Mouse (Mus musculus) hindbrain, embryonic 12.5 days (tissue): ENCODE measurements around the gene Dnajb3. TPM values are rescaled to one million over a fixed set of nuclear protein-coding genes. Genes with fewer than 3 reads are reported as not detected.

Experiments used
- ATAC-seq: fragments of 200-750 bp; cut with Nextera tagmentation; 2 replicates; pipeline ENCODE4 v1.8.0; 2017; ENCODE audit warnings: moderate TSS enrichment; ENCODE audit not compliant: low FRiP score
- H3K27ac ChIP-seq: fragments of 300-500 bp; sonication (generic); 2 replicates; pipeline ENCODE4 v1.5.1; 2016; ENCODE audit warnings: mild to moderate bottlenecking
- H3K27me3 ChIP-seq: fragments of 300-500 bp; sonication (generic); 2 replicates; pipeline ENCODE4 v1.6.1; 2016; ENCODE audit warnings: mild to moderate bottlenecking
- H3K36me3 ChIP-seq: fragments of 300-500 bp; sonication (generic); 2 replicates; pipeline ENCODE4 v1.6.1; 2016; ENCODE audit warnings: mild to moderate bottlenecking
- H3K4me1 ChIP-seq: fragments of 300-500 bp; sonication (generic); 2 replicates; pipeline ENCODE4 v1.6.1; 2016
- H3K4me2 ChIP-seq: fragments of 300-500 bp; sonication (generic); replicated peaks from 2 replicates; pipeline ENCODE4 v1.6.1; 2016; ENCODE audit warnings: mild to moderate bottlenecking
- H3K4me3 ChIP-seq: fragments of 300-500 bp; sonication (generic); 2 replicates; pipeline ENCODE4 v1.5.1; 2016; ENCODE audit warnings: mild to moderate bottlenecking
- H3K9ac ChIP-seq: fragments of 300-500 bp; sonication (generic); 2 replicates; pipeline ENCODE4 v1.6.1; 2016; ENCODE audit warnings: mild to moderate bottlenecking, moderate library complexity
- H3K9me3 ChIP-seq: fragments of 300-500 bp; sonication (generic); replicated peaks from 2 replicates; pipeline ENCODE4 v1.6.1; 2016; ENCODE audit warnings: mild to moderate bottlenecking
- WGBS: fragments of 180-500 bp; shearing (Covaris S2); methylation state at CpG from one replicate; pipeline ENCODE4 v1.1.7; 2016; 5-methylcytosine and 5-hydroxymethylcytosine counted together
- polyA plus RNA-seq: library from polyadenylated mRNA; unstranded; fragments of >200 nt; fragmentation: Nextera tagmentation; extraction: Ambion mirVana; gene quantifications from 2 replicates; pipeline ENCODE4 v1.2.1, GENCODE M21; 2016

The Dnajb3 gene
- polyA plus RNA-seq, 1 experiment from 2014 or later: 14.1 TPM

DNA sequence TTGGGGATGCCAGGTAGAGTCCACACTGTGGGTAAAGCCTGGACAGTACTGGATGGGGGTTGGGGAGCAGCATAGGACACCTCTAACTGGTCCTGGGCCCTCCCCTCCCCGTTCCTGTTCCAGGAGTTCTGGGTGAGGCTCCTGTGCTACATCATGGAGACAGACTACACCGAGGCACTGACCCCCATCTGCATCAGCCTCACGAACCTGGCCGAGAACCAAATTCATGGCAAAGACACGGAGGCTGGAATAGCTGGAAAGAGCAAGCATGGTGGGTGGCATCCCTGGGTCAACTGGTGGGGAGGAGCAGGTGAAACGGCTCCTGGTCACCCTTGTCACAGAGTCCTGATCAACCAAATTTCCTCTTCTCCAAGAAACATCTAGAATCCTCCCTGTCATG lies 33.2 kb upstream of the Dnajb3 start:
- no peaks in the 10 kb centered on the region for H3K27me3 ChIP-seq
- WGBS: 80% methylated on average over 6 of the region's 6 CpGs
- H3K9me3 ChIP-seq: peaks cover 93% of the 10 kb centered on the region
- H3K4me1 ChIP-seq: no peaks in the 10 kb centered on the region
- H3K9ac ChIP-seq: no peak overlapping the region
- H3K36me3 ChIP-seq: no peaks in the 10 kb centered on the region
- H3K4me2 ChIP-seq: no peak overlapping the region
- peak; percentile 15; the same call in 1 of the 2 replicates for ATAC-seq
- no peak overlapping the region for H3K27ac ChIP-seq
- H3K4me3 ChIP-seq: no peak overlapping the region

DNA sequence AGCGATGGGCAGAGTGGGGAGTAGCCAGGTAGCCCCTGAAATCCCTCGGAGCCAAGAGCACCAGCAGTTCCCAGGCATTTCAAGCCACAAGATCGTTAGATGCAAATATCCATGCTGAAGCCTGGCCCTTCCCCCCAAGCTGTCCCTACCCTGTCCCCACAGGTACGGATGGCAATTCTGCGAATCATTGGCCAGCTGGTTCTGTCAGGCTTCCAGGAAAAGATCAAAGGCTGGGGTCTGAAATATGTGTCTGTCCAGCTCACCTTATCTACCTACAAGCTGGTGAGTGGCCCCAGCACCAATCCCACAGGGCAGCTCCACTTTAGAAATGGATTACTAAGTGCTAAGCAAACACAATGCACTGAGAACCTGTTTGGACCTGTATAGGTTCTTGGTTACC lies 31.7 kb upstream of the Dnajb3 start:
- Histone ChIP-seq H3K4me1 (no peaks in the 10 kb centered on the region), H3K9me3 (peaks cover 95% of the 10 kb centered on the region), H3K4me2 (no peak overlapping the region), H3K27ac (no peak overlapping the region), H3K4me3 (no peak overlapping the region), H3K9ac (no peak overlapping the region), H3K36me3 (no peaks in the 10 kb centered on the region), H3K27me3 (no peaks in the 10 kb centered on the region)
- 78% methylated on average over 5 of the region's 5 CpGs for WGBS
- ATAC-seq: no peak

DNA sequence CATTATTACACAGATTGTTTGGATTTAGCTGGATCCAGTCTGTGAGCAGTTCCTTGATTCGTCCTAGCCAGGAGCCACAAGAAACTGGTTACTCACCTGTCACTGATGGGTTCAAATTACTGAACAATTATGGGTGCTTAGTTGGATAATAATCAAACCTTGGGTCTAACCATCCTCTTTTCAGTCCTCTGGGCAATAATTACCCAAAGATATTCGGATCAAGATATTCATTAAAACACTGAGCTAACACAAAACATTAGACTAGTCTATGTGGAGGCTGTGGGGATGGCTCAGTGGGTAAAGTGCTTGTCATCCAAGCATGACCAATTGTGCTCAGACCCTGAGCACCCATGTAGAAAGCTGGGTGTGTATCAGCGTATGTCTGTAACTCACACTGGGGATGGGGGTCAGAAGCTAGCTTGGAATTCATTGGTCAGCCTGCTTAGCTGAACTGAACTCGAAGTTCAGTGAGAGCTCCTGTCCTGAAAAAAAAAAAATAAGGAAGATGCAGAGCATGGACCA lies 30.4 kb upstream of the Dnajb3 start:
- no peak for ATAC-seq

DNA sequence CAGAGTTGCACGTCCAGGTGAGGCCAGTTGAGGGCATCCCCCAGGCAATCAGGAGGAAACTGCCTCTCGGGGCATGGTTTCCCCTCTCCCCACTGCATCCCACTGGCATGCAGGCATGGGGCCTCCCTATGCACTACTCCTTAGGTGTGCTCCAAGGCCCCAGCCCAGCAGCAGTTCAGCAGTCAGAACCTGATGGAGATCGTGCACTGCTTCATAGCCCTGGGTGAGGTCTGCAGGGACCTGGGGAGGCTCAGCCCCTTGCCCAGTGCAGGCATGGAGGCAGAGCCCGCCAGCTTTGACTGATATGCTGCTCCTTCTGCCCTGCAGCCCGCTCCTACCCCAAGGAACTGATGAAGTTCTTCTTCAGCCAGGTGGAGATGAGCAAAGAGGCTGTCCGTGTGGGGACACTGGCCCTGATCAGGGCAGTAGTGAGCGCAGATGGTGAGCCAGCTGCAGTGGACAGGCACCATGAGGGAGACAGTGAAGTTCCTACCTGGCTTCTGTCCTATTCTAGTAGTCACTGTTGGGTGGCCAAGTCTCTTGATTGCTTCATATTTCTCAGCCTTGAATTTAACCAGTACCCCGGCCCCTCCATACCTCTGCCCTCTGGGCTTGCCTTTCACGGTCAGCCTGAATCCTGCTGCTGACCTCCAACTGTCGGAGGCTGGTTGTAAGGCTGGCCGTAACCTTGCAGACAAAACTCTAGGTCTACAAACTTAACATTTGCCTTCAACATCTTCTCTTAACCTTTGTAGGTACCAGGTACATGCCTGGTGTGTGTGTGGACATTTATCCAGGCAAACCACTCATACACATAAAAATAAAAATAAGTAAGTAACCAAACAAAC lies 29.7 kb upstream of the Dnajb3 start:
- Histone ChIP-seq H3K4me3 (no peak overlapping the region), H3K27ac (no peak overlapping the region), H3K27me3 (no peaks in the 10 kb centered on the region), H3K9me3 (peaks cover 97% of the 10 kb centered on the region), H3K4me1 (no peaks in the 10 kb centered on the region), H3K9ac (no peak overlapping the region), H3K4me2 (no peak overlapping the region), H3K36me3 (no peaks in the 10 kb centered on the region)
- WGBS: 65% methylated on average over 11 of the region's 11 CpGs
- peak; percentile 3; the same call in 1 of the 2 replicates for ATAC-seq

More for the DNA sequence above, 30.4 kb upstream of the Dnajb3 start:
- no peak overlapping the region for H3K4me2 ChIP-seq
- H3K27ac ChIP-seq: no peak overlapping the region
- no peaks in the 10 kb centered on the region for H3K36me3 ChIP-seq
- peaks cover 97% of the 10 kb centered on the region for H3K9me3 ChIP-seq
- WGBS: 63% methylated on average over 4 of the region's 4 CpGs
- H3K4me1 ChIP-seq: no peaks in the 10 kb centered on the region
- H3K9ac ChIP-seq: no peak overlapping the region
- no peaks in the 10 kb centered on the region for H3K27me3 ChIP-seq
- H3K4me3 ChIP-seq: no peak overlapping the region

DNA sequence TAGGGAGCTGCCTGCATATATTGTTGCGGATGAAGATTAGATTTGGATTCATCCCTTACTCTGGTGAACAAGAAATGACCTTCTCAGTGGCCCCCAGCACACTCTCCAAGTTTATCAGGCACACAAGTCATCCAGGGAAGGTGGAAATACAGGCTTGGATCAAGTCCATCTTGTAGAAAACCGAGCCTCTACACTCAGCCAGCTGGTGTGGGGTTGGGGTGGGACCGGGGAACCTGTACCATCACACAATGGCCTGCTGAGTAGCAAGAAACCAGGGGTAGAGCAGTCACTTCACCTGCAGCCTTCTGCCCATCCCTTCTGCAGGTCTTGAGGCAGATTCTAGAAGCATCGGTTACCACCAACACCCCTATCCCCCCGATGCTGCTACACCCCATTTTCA lies 29.1 kb upstream of the Dnajb3 start:
- H3K4me3 ChIP-seq: no peak overlapping the region

DNA sequence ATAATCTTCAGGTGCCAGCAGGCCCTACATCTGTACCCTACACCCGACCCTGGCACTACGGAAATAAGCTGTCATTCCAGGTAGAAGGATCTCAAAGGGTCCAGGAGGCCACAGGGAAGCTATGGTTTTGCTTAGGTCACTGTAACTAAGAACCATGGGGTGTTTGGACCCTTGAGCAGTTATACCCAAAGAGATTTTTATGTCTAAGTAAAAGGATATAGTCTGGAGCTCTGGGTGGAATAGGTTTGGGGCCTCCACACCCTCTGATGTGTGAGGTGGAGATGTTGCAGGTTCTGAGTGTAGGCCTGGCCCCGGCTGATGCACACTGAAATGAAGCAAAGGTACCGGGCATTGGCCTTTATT lies 28.6 kb upstream of the Dnajb3 start:
- Histone ChIP-seq H3K4me1 (no peaks in the 10 kb centered on the region), H3K4me2 (no peak overlapping the region), H3K27me3 (no peaks in the 10 kb centered on the region), H3K27ac (no peak overlapping the region), H3K9me3 (peaks cover 97% of the 10 kb centered on the region), H3K9ac (no peak overlapping the region), H3K4me3 (no peak overlapping the region), H3K36me3 (no peaks in the 10 kb centered on the region)
- no peak for ATAC-seq
- WGBS: 66% methylated on average over 4 of the region's 4 CpGs

More for the DNA sequence above, 29.1 kb upstream of the Dnajb3 start:
- 45% methylated on average over 5 of the region's 5 CpGs for WGBS
- no peaks in the 10 kb centered on the region for H3K36me3 ChIP-seq
- H3K9me3 ChIP-seq: peaks cover 97% of the 10 kb centered on the region
- no peak overlapping the region for H3K27ac ChIP-seq
- H3K4me1 ChIP-seq: no peaks in the 10 kb centered on the region
- H3K9ac ChIP-seq: no peak overlapping the region
- H3K27me3 ChIP-seq: no peaks in the 10 kb centered on the region
- 0 out of 2 replicates have a peak, but pooled peaks have one; percentile 2 for ATAC-seq
- H3K4me2 ChIP-seq: no peak overlapping the region

DNA sequence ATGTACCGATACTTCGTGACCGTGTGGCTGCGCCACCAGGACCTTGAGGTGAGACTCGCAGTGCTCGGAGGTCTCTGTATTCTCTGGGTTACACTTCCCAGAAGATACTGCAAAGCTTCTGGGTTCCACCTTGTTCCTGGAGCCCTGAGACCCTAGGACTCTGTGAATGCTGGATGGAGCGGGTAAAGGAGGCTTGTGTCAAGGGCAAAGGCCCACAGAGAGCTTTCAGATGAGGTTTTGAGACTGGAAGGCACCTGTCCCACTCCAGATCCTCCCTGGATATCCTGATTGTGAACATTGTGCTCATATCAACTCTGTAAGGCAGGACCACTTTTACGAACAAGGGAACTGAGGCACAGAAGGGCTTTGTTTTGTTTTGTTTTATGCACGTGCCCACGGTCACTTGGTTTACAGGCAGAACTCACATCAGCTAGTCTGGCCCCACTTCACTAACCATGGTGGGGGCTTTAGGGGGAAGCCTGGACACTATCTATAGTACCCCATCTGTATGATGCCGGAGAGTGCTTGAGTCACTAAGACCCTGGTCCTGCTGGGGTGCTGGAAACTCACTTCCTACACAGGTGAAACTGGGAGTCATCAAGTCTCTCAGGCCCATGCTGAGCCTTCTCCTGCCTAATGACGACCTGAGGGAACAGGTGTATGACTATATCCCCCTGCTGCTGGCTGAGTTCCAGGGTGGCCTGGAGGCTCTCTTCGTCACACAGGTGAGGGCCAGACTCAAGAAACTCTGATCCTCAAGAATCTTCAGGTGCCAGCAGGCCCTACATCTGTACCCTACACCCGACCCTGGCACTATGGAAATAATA lies 28.1 kb upstream of the Dnajb3 start:
- Histone ChIP-seq H3K9ac (no peak overlapping the region), H3K9me3 (peaks cover 97% of the 10 kb centered on the region), H3K36me3 (no peaks in the 10 kb centered on the region), H3K4me2 (no peak overlapping the region), H3K4me3 (no peak overlapping the region), H3K4me1 (no peaks in the 10 kb centered on the region), H3K27me3 (no peaks in the 10 kb centered on the region), H3K27ac (no peak overlapping the region)
- 0 out of 2 replicates have a peak, but pooled peaks have one; percentile 12 for ATAC-seq
- WGBS: 68% methylated on average over 14 of the region's 14 CpGs

DNA sequence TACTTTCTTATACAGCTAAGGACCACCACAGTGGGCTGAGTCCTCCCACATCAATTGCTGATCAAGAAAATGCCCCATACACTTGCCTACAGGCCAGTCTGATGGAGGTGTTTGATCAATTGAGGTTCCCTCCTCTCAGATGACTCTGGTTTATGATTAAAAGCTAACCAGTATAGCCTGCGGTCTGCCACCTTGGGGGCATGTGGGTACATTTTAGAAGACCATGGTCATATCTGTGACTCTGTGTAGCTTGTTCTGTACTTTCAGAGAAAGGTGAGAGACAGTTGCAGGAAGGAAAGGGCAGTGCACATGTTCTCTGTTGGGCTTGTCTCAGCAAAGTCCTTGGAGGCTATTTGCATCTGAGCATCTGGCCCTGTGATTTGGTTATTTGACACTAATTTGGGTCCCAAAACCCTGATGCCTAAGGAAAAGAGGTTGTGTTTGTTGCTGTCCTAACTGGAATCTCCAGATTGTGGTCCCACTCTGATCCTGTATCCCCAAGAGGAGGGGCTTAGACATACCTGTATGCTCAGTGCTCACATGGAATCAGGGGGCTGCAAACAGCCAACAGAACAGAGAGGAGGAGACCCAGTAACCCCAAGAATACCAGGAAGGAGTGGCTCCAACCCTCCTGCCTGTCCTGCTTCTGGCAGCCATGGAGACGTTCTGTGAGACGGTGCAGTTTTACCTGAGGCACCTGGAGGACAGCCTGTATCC lies 27.2 kb upstream of the Dnajb3 start:
- H3K27ac ChIP-seq: no peak overlapping the region
- H3K36me3 ChIP-seq: no peaks in the 10 kb centered on the region
- no peaks in the 10 kb centered on the region for H3K4me1 ChIP-seq
- H3K4me2 ChIP-seq: no peak overlapping the region
- no peak overlapping the region for H3K4me3 ChIP-seq
- 54% methylated on average over 3 of the region's 3 CpGs for WGBS
- no peak overlapping the region for H3K9ac ChIP-seq
- H3K9me3 ChIP-seq: peaks cover 97% of the 10 kb centered on the region
- ATAC-seq: no peak
- no peaks in the 10 kb centered on the region for H3K27me3 ChIP-seq

DNA sequence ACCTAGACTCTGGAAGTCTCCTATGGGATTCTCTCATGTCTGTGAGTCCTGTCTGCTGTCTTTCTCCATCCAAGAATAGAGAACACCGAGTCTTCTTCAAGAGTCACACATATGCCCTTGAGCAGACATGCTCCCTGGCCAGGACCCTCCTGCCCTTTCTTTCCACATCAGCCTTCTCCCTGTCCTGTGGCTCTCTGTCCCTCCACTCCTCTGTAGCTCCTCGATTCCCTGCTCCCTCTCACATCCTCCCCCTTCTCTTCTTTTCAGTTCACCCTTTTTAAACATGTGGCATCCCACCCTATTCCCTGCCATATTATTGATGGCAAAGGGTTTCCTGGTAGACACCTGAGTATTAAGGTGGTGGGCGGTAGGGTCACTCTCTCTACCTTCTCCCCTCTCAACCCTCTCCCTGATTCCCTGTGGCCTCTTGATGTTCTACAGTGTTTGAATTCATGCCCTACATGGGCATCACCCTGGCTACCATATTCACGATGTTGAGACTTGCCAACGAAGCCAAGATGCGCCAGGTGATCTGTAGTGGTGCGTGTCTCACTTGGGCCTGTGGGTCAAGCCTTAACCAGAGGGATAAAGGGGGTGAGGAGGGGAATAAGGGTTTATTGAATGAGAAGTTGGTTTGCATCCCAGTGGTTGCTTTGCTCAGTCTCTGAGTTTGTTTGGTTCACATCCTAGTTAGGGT lies 26.4 kb upstream of the Dnajb3 start:
- no peak overlapping the region for H3K4me3 ChIP-seq
- H3K36me3 ChIP-seq: no peaks in the 10 kb centered on the region
- H3K4me2 ChIP-seq: no peak overlapping the region
- no peak overlapping the region for H3K27ac ChIP-seq
- H3K9me3 ChIP-seq: peaks cover 97% of the 10 kb centered on the region
- H3K9ac ChIP-seq: no peak overlapping the region
- no peak for ATAC-seq
- H3K27me3 ChIP-seq: no peaks in the 10 kb centered on the region
- WGBS: 68% methylated on average over 7 of the region's 7 CpGs
- no peaks in the 10 kb centered on the region for H3K4me1 ChIP-seq

DNA sequence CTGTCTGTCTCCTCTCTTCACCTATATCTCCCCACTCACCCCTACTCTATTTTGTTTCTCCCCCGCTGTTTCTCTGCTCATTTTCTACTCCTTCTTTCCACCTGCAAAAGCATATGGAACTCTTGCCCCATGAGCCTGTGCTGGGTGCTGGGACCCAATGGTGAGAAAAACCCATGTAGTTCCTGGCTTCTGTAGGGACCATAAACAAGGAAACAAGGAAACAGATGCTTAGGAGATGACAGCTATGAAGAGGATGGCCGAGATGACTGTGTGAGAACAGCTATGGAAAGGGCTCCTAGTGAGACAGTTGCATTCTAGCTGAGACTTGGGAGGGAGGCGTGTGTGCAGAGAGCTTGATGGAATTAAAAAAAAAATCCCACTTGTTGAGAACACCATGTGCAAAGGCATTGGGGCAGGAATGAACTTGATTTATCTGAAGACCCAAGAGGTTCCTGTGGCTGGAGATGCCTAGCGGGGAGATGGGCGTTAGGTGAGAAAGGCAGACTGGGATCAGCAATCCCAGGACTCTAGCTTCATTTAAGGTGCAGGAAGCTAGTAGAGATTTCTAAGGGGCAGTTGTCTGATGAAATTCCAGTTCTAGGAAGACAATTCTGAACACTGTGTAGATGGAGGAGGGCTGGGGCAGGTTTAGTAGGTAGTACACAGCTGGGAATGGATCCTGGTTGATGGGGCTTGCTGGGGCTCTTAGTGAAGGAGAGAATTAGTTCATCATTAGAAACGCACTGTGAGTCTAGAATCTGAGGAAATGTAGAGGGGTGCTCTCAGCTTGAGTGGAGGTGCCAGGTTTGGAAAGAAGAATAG lies 25.6 kb upstream of the Dnajb3 start:
- H3K4me3 ChIP-seq: no peak overlapping the region
- peaks cover 100% of the 10 kb centered on the region for H3K9me3 ChIP-seq
- H3K27ac ChIP-seq: no peak overlapping the region
- H3K9ac ChIP-seq: no peak overlapping the region
- no peaks in the 10 kb centered on the region for H3K4me1 ChIP-seq
- WGBS: 73% methylated on average over 6 of the region's 6 CpGs
- no peaks in the 10 kb centered on the region for H3K27me3 ChIP-seq
- no peak for ATAC-seq
- no peaks in the 10 kb centered on the region for H3K36me3 ChIP-seq
- no peak overlapping the region for H3K4me2 ChIP-seq

DNA sequence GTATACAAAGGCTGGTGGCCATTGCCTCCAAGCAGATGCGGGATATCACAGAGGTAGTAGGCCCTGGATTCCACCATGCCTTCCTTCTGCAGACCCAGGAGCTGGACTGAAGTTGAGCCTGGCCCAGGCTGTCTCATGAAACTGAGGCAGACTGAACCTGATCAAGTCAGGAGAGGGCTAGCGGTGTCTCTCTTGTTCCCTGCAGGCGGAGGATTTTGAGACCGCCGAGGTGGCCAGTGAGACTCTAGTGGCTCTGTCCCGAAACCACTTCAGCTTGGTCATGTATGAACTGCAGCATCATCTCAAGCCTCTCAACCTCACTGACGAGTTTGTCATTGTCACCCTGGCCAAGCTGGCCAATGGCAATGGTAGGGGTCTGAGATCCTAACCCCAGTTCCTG lies 24.8 kb upstream of the Dnajb3 start:
- 75% methylated on average over 7 of the region's 7 CpGs for WGBS
- peaks cover 100% of the 10 kb centered on the region for H3K9me3 ChIP-seq
- no peaks in the 10 kb centered on the region for H3K27me3 ChIP-seq
- ATAC-seq: no peak
- no peak overlapping the region for H3K27ac ChIP-seq
- H3K9ac ChIP-seq: no peak overlapping the region
- no peak overlapping the region for H3K4me3 ChIP-seq
- H3K4me1 ChIP-seq: no peaks in the 10 kb centered on the region
- no peaks in the 10 kb centered on the region for H3K36me3 ChIP-seq
- no peak overlapping the region for H3K4me2 ChIP-seq
